Mouse (Mus musculus) liver, adult 2 months (tissue): ENCODE measurements around the gene Gtf2i. TPM values are rescaled to one million over a fixed set of nuclear protein-coding genes. Genes with fewer than 3 reads are reported as not detected.

Experiments
- DNase-seq: peaks from one replicate; pipeline ENCODE4 v3.0.0-alpha.2; 2011; ENCODE audit warnings: low read depth, low spot score; ENCODE audit errors: extremely low read depth
- H3K27ac ChIP-seq: fragments of 200-500 bp; replicated peaks from 2 replicates; pipeline ENCODE4 v1.5.1; 2012; ENCODE audit warnings: low read depth, mild to moderate bottlenecking, control low read depth, inconsistent platforms, low read length; ENCODE audit not compliant: insufficient read depth
- H3K27me3 ChIP-seq: fragments of 200-500 bp; 2 replicates; pipeline ENCODE4 v1.6.1; 2012; ENCODE audit warnings: mild to moderate bottlenecking, moderate library complexity, low read length, inconsistent platforms; ENCODE audit not compliant: control insufficient read depth, insufficient read depth
- H3K36me3 ChIP-seq: fragments of 200-500 bp; 2 replicates; pipeline ENCODE4 v1.6.1; 2012; ENCODE audit warnings: low read length, inconsistent platforms; ENCODE audit not compliant: control insufficient read depth, insufficient read depth
- H3K4me1 ChIP-seq: fragments of 200-500 bp; 2 replicates; pipeline ENCODE4 v1.6.1; 2011; ENCODE audit warnings: low read length; ENCODE audit not compliant: control insufficient read depth, insufficient read depth
- H3K4me3 ChIP-seq: fragments of 200-500 bp; 2 replicates; pipeline ENCODE4 v1.5.1; 2011; ENCODE audit warnings: low read depth, mild to moderate bottlenecking, control low read depth, low read length, moderate library complexity; ENCODE audit not compliant: insufficient read depth
- H3K79me2 ChIP-seq: fragments of 200-500 bp; 2 replicates; pipeline ENCODE4 v1.6.1; 2012; ENCODE audit warnings: inconsistent platforms, mild to moderate bottlenecking, low read length, moderate library complexity; ENCODE audit not compliant: control insufficient read depth, insufficient read depth
- H3K9ac ChIP-seq: fragments of 200-500 bp; 2 replicates; pipeline ENCODE4 v1.6.1; 2012; ENCODE audit warnings: low read depth, mild to moderate bottlenecking, control low read depth, inconsistent platforms, low read length
- CTCF ChIP-seq: fragments of 200-500 bp; IDR thresholded peaks from 2 replicates; pipeline ENCODE4 v1.5.1; 2011; ENCODE audit warnings: low read depth, low read length, control low read depth
- POLR2A ChIP-seq: fragments of 200-500 bp; IDR thresholded peaks from 2 replicates; pipeline ENCODE4 v1.6.1; 2011; ENCODE audit warnings: low read length, control low read depth; ENCODE audit not compliant: insufficient read depth; ENCODE audit errors: extremely low read depth
- WGBS: fragments of 180-500 bp; shearing (Covaris S2); methylation state at CpG from one replicate; pipeline ENCODE4 v1.1.7; 2018; 5-methylcytosine and 5-hydroxymethylcytosine counted together
- polyA plus RNA-seq: library from polyadenylated mRNA; depleted of rRNA; stranded (reverse); fragments of >200 nt; gene quantifications from 2 replicates; pipeline ENCODE4 v1.2.3, GENCODE M21; 2012
- total RNA-seq: library from RNA; depleted of rRNA; stranded (reverse); fragments of >200 nt; gene quantifications from 2 replicates; pipeline ENCODE4 v1.2.3, GENCODE M21; 2014

Gtf2i gene
- total and polyA plus RNA-seq, 2 experiments = 31.7 to 54.2 TPM

- Histone ChIP-seq H3K36me3 (peaks cover 64% of the 10 kb centered on the region), H3K27ac (no peak overlapping the region), H3K9ac (no peak overlapping the region), H3K79me2 (no peaks in the 10 kb centered on the region), H3K4me1 (no peaks in the 10 kb centered on the region), H3K27me3 (no peaks in the 10 kb centered on the region), H3K4me3 (no peak overlapping the region)
- TF ChIP-seq CTCF = no peak
- TF ChIP-seq POLR2A = no peak
- DNase-seq = no peak
- 95% methylated on average over 14 of the region's 14 CpGs for WGBS
Observed at GRCm38 (mm10) chr5:134248608-134249244, 65.8 kb downstream of the Gtf2i start.

- no peak overlapping the region for H3K4me3 ChIP-seq
- no peak for DNase-seq
- no peak overlapping the region for H3K9ac ChIP-seq
- TF ChIP-seq CTCF (no peak), POLR2A (no peak)
- peaks cover 70% of the 10 kb centered on the region for H3K36me3 ChIP-seq
- H3K4me1 ChIP-seq = no peaks in the 10 kb centered on the region
- no peaks in the 10 kb centered on the region for H3K27me3 ChIP-seq
- no peak overlapping the region for H3K27ac ChIP-seq
- 82% methylated on average over 5 of the region's 5 CpGs for WGBS
- H3K79me2 ChIP-seq = no peaks in the 10 kb centered on the region
Observed at GRCm38 (mm10) chr5:134246146-134246545, 68.4 kb downstream of the Gtf2i start.

DNA sequence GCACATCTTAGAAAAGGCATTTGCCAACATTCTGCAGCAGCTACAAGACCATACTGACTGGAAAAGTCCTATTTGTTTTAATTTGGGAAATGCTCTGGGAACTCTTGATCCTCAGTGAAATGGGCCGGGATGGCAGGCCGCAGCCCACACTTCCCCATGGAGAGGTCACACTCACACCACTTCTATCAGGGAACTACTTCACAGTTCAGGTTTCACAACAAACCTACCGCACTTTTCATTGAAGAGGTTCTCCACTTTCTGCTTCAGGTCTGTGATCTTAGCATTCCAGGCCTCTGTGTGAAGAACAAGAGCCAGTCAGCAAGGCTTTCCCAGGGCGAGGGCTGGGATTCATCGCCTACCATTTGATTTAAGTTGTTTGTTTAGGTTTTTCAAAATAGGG lies 69.7 kb downstream of the Gtf2i start:
- no peak for DNase-seq
- TF ChIP-seq POLR2A (no peak), CTCF (no peak)
- no peaks in the 10 kb centered on the region for H3K79me2 ChIP-seq
- no peak overlapping the region for H3K4me3 ChIP-seq
- H3K36me3 ChIP-seq = peaks cover 69% of the 10 kb centered on the region
- no peak overlapping the region for H3K9ac ChIP-seq
- H3K27ac ChIP-seq = no peak overlapping the region
- H3K4me1 ChIP-seq = no peaks in the 10 kb centered on the region
- 98% methylated on average over 5 of the region's 5 CpGs for WGBS
- H3K27me3 ChIP-seq = no peaks in the 10 kb centered on the region

DNA sequence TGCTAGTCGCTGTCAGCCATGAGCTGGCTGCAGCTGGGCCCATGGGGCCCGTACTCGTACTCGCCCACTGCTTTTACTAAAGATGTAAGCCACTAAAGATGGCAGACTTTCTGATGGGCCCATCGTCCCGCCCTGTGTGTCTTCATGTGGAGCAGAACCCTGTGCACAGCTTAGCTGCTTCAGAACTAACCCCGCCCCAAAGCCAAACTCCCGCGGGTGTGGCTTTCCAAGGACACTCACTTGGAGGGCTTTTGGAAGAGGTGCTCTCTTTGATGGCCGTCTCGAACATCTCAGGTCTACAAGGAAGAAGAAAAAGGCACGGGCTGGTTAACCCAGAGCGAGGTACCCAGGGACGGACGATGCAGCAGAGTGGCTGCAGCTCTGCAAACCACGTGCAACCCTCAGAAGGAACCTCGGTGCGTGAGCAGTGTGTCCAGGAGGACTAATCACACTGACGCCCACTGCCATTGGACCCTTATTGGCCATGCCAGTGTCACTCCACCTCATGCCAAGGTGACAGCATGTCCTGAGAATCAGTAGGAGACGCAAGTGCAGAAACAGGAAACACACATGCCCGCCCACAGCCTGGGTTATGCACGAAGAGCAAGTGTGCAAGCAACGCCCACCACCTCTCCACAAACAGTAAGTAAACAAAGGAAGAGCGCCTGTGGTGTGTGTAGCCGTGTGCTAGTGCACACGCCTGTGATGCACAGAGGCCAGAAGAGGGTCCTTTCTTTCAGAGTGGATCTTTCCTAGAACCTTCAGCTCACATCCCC lies 70.7 kb downstream of the Gtf2i start:
- Histone ChIP-seq H3K4me3 (no peak overlapping the region), H3K36me3 (peaks cover 68% of the 10 kb centered on the region), H3K27ac (no peak overlapping the region), H3K79me2 (no peaks in the 10 kb centered on the region), H3K4me1 (no peaks in the 10 kb centered on the region), H3K27me3 (no peaks in the 10 kb centered on the region), H3K9ac (no peak overlapping the region)
- WGBS = 94% methylated on average over 26 of the region's 26 CpGs
- no peak for DNase-seq
- no peak for TF ChIP-seq POLR2A
- no peak for TF ChIP-seq CTCF

DNA sequence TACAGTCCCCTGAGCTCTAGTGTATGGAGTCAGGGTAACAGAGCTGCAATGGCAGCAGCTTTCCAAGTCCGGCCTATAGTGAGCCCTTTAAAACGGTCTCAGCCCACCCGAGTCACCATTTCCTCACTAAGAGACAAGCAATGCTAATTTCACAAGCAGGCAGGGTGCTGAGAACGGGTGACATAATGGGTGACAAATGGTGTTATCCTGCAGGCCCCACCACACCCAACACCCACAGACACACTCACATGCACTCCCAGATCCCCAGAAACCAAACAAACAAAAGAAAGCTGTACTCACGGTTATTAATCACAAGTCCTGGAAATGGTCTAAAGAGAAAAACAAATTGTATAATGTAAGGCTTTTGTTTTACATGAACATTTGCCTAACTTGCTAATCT lies 72.7 kb downstream of the Gtf2i start:
- DNase-seq = no peak
- no peak overlapping the region for H3K4me3 ChIP-seq
- WGBS = 86% methylated on average over 5 of the region's 5 CpGs
- H3K79me2 ChIP-seq = no peaks in the 10 kb centered on the region
- no peaks in the 10 kb centered on the region for H3K27me3 ChIP-seq
- no peaks in the 10 kb centered on the region for H3K4me1 ChIP-seq
- TF ChIP-seq POLR2A (no peak), CTCF (no peak)
- no peak overlapping the region for H3K9ac ChIP-seq
- H3K27ac ChIP-seq = no peak overlapping the region
- H3K36me3 ChIP-seq = peaks cover 65% of the 10 kb centered on the region
